Mouse (Mus musculus) olfactory bulb, adult 2 months (tissue): ENCODE data around the gene Vmn1r175. TPM values are rescaled to one million over a fixed set of nuclear protein-coding genes. Genes with fewer than 3 reads are reported as not detected.
"Not testable (repeated sequence)": the region's sequence is repeated elsewhere in the genome, so short reads cannot be mapped to it uniquely, and the experiment has no call there.

ENCODE experiments used
- H3K27ac ChIP-seq: fragments of 200-500 bp; 2 replicates; pipeline ENCODE4 v1.5.1; 2012; ENCODE audit warnings: low read depth, low read length; ENCODE audit not compliant: insufficient read depth
- H3K4me1 ChIP-seq: fragments of 200-500 bp; 2 replicates; pipeline ENCODE4 v1.6.1; 2012; ENCODE audit warnings: low read length; ENCODE audit not compliant: control insufficient read depth, insufficient read depth
- H3K4me3 ChIP-seq: fragments of 200-500 bp; 2 replicates; pipeline ENCODE4 v1.5.1; 2012; ENCODE audit warnings: mild to moderate bottlenecking, low read depth, low read length, moderate library complexity; ENCODE audit not compliant: insufficient read depth
- CTCF ChIP-seq: fragments of 200-500 bp; IDR thresholded peaks from 2 replicates; pipeline ENCODE4 v1.5.1; 2012; ENCODE audit warnings: low read depth, mild to moderate bottlenecking, low read length, moderate library complexity; ENCODE audit not compliant: insufficient read depth
- POLR2A ChIP-seq: fragments of 200-500 bp; IDR thresholded peaks from 2 replicates; pipeline ENCODE4 v1.6.1; 2012; ENCODE audit warnings: mild to moderate bottlenecking, low read depth, low read length, moderate library complexity; ENCODE audit not compliant: insufficient read depth
- WGBS: fragments of 180-500 bp; shearing (Covaris S2); methylation state at CpG from one replicate; pipeline ENCODE4 v1.1.7; 2018; 5-methylcytosine and 5-hydroxymethylcytosine counted together
- polyA plus RNA-seq: library from polyadenylated mRNA; stranded (reverse); fragments of >200 nt; gene quantifications from 2 replicates; pipeline ENCODE4 v1.2.4, GENCODE M21; 2012; ENCODE audit warnings: low replicate concordance; ENCODE audit not compliant: missing spikeins, insufficient read depth, insufficient read length

Gene Vmn1r175
- polyA plus RNA-seq = not detected in 2 replicates

DNA sequence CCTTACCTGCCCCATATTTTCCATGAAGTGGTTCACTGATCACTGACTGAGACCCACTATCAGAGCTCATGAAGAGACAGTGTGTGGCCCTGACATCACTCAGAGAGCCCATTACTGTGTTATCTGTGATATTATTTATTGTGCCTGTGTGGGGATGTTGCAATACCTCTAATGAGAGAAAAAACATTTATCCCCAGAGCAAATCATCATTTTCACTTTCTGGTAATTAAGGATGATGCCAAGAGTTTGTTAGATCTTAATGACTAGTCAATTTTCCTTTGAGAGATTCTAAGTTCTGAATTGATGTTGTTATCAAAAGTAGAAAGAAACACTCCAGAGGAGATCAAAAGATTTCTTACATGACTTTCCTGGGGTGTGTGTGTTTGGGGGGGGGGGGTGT is at the start of gene Vmn1r175:
Gene Vmn1r175, minus strand, starts transcription at position 101 of the 400 bp plus-strand sequence.
- H3K4me3 ChIP-seq, H3K4me1 ChIP-seq, H3K27ac ChIP-seq: not testable (repeated sequence)

- H3K4me3 ChIP-seq = not testable (repeated sequence)
- WGBS = no CpG with 5 or more reads among the region's 1 CpGs
Measured at GRCm38 (mm10) chr7:23837272-23837671, 26.8 kb upstream of the Vmn1r175 start, which contains the start of gene Vmn1r176. Gene Vmn1r176 (minus strand): TSS chr7:23837372.

GRCm38 (mm10) chr7:23784526-23784925 is 25.9 kb downstream of the Vmn1r175 start:
- whole genome bisulfite sequencing = 87% methylated on average over 6 of the region's 6 CpGs
- H3K4me3 ChIP-seq = no peak overlapping the region
- no peaks in the 10 kb centered on the region for H3K4me1 ChIP-seq
- H3K27ac ChIP-seq = no peak overlapping the region
- TF ChIP-seq POLR2A (no peak), CTCF (no peak)

More at GRCm38 (mm10) chr7:23837272-23837671, 26.8 kb upstream of the Vmn1r175 start, which contains the start of gene Vmn1r176:
- not testable (repeated sequence) for H3K4me1 ChIP-seq, H3K27ac ChIP-seq

Other genes starting within 250 kb of the Vmn1r175 start
- not detected in 2 replicates for gene Vmn1r169, start 235.1 kb downstream of the Vmn1r175 start, polyA plus RNA-seq
- gene Vmn1r170, start 204.5 kb downstream of the Vmn1r175 start, polyA plus RNA-seq = not detected in 2 replicates
- gene Vmn1r171, start 179.9 kb downstream of the Vmn1r175 start, polyA plus RNA-seq = not detected in 2 replicates
- gene Vmn1r172, start 152.3 kb downstream of the Vmn1r175 start, polyA plus RNA-seq = not detected in 2 replicates
- not detected in 2 replicates for gene Vmn1r173, start 109.9 kb downstream of the Vmn1r175 start, polyA plus RNA-seq
- gene Vmn1r174, start 58.4 kb downstream of the Vmn1r175 start, polyA plus RNA-seq = not detected in 2 replicates
- not detected in 2 replicates for gene Vmn1r176, start 26.7 kb upstream of the Vmn1r175 start, polyA plus RNA-seq
- gene Vmn1r177, start 55.8 kb upstream of the Vmn1r175 start, polyA plus RNA-seq = not detected in 2 replicates
- not detected in 2 replicates for gene Vmn1r178, start 81.4 kb upstream of the Vmn1r175 start, polyA plus RNA-seq
- not detected in 2 replicates for gene Vmn1r179, start 116.3 kb upstream of the Vmn1r175 start, polyA plus RNA-seq
- gene Vmn1r180, start 140.0 kb upstream of the Vmn1r175 start, polyA plus RNA-seq = not detected in 2 replicates
- not detected in 2 replicates for gene Vmn1r181, start 164.0 kb upstream of the Vmn1r175 start, polyA plus RNA-seq
- not detected in 2 replicates for gene V1rd19, start 191.0 kb upstream of the Vmn1r175 start, polyA plus RNA-seq
- gene Vmn1r183, start 242.6 kb upstream of the Vmn1r175 start, polyA plus RNA-seq = not detected in 2 replicates